Mouse (Mus musculus) cortical plate, adult 2 months (tissue): Measurements from ENCODE around the gene Ly6g5c. TPM values are rescaled to one million over a fixed set of nuclear protein-coding genes. Genes with fewer than 3 reads are reported as not detected.

ENCODE experiments used
- H3K27ac ChIP-seq: fragments of 200-500 bp; 2 replicates; pipeline ENCODE4 v1.5.1; 2012; ENCODE audit warnings: low read length, control low read depth, inconsistent platforms; ENCODE audit not compliant: insufficient read depth
- H3K4me1 ChIP-seq: fragments of 200-500 bp; 2 replicates; pipeline ENCODE4 v1.6.1; 2011; ENCODE audit warnings: low read length; ENCODE audit not compliant: control insufficient read depth, insufficient read depth
- H3K4me3 ChIP-seq: fragments of 200-500 bp; 2 replicates; pipeline ENCODE4 v1.5.1; 2011; ENCODE audit warnings: mild to moderate bottlenecking, low read length, control low read depth; ENCODE audit not compliant: insufficient read depth
- CTCF ChIP-seq: fragments of 200-500 bp; IDR thresholded peaks from 2 replicates; pipeline ENCODE4 v1.5.1; 2011; ENCODE audit warnings: mild to moderate bottlenecking, control low read depth, low read length; ENCODE audit not compliant: insufficient read depth; ENCODE audit errors: extremely low read depth
- POLR2A ChIP-seq: fragments of 200-500 bp; IDR thresholded peaks from 2 replicates; pipeline ENCODE4 v1.6.1; 2011; ENCODE audit warnings: mild to moderate bottlenecking, low read length, control low read depth; ENCODE audit not compliant: insufficient read depth; ENCODE audit errors: extremely low read depth
- polyA plus RNA-seq: library from polyadenylated mRNA; depleted of rRNA; stranded (reverse); fragments of >200 nt; gene quantifications from 2 replicates; pipeline ENCODE4 v1.2.3, GENCODE M21; 2012

The Ly6g5c gene
- polyA plus RNA-seq, 1 experiment: not detected

GRCm38 (mm10) chr17:35147922-35148639 lies 40.0 kb downstream of the Ly6g5c start:
- no peak for TF ChIP-seq CTCF
- TF ChIP-seq POLR2A: 0 out of 2 replicates have a peak, but pooled peaks have one; percentile 25
- no peaks in the 10 kb centered on the region for H3K4me1 ChIP-seq
- no peak overlapping the region for H3K4me3 ChIP-seq
- no peak overlapping the region for H3K27ac ChIP-seq

GRCm38 (mm10) chr17:35152121-35152520 lies 44.0 kb downstream of the Ly6g5c start:
- Histone ChIP-seq H3K4me3 (no peak overlapping the region), H3K4me1 (no peaks in the 10 kb centered on the region), H3K27ac (no peak overlapping the region)
- no peak for TF ChIP-seq CTCF
- TF ChIP-seq POLR2A: no peak

- H3K4me1 ChIP-seq: no peaks in the 10 kb centered on the region
- TF ChIP-seq POLR2A (no peak), CTCF (no peak)
- H3K27ac ChIP-seq: no peak overlapping the region
- H3K4me3 ChIP-seq: no peak overlapping the region
Measured at GRCm38 (mm10) chr17:35153077-35153476, 45.0 kb downstream of the Ly6g5c start.

GRCm38 (mm10) chr17:35153931-35154330 lies 45.9 kb downstream of the Ly6g5c start:
- TF ChIP-seq CTCF (no peak), POLR2A (no peak)
- Histone ChIP-seq H3K27ac (no peak overlapping the region), H3K4me1 (no peaks in the 10 kb centered on the region), H3K4me3 (no peak overlapping the region)

- H3K4me1 ChIP-seq: no peaks in the 10 kb centered on the region
- TF ChIP-seq POLR2A (no peak), CTCF (no peak)
- H3K4me3 ChIP-seq: no peak overlapping the region
Measured at GRCm38 (mm10) chr17:35154616-35155015, 46.5 kb downstream of the Ly6g5c start.

GRCm38 (mm10) chr17:35155451-35155850 lies 47.4 kb downstream of the Ly6g5c start:
- no peak overlapping the region for H3K27ac ChIP-seq
- H3K4me3 ChIP-seq: no peak overlapping the region
- no peak for TF ChIP-seq CTCF
- no peak for TF ChIP-seq POLR2A
- no peaks in the 10 kb centered on the region for H3K4me1 ChIP-seq

More at GRCm38 (mm10) chr17:35154616-35155015, 46.5 kb downstream of the Ly6g5c start:
- no peak overlapping the region for H3K27ac ChIP-seq

GRCm38 (mm10) chr17:35156461-35157200 lies 48.6 kb downstream of the Ly6g5c start:
- H3K4me3 ChIP-seq: no peak overlapping the region
- no peak overlapping the region for H3K27ac ChIP-seq
- no peaks in the 10 kb centered on the region for H3K4me1 ChIP-seq
- TF ChIP-seq CTCF: no peak
- TF ChIP-seq POLR2A: no peak

- H3K27ac ChIP-seq: no peak overlapping the region
- H3K4me1 ChIP-seq: peaks cover 2% of the 10 kb centered on the region; the same call in 1 of the 2 replicates
- TF ChIP-seq POLR2A (no peak), CTCF (no peak)
- no peak overlapping the region for H3K4me3 ChIP-seq
Measured at GRCm38 (mm10) chr17:35157254-35157653, 49.2 kb downstream of the Ly6g5c start.

- TF ChIP-seq POLR2A (no peak), CTCF (no peak)
- Histone ChIP-seq H3K4me3 (no peak overlapping the region), H3K27ac (no peak overlapping the region), H3K4me1 (peaks cover 2% of the 10 kb centered on the region; the same call in 1 of the 2 replicates)
Measured at GRCm38 (mm10) chr17:35157661-35158175, 49.6 kb downstream of the Ly6g5c start.

- no peak overlapping the region for H3K4me3 ChIP-seq
- H3K4me1 ChIP-seq: peaks cover 2% of the 10 kb centered on the region; the same call in 1 of the 2 replicates
- TF ChIP-seq CTCF (no peak), POLR2A (no peak)
- H3K27ac ChIP-seq: no peak overlapping the region
Measured at GRCm38 (mm10) chr17:35158850-35159593, 50.9 kb downstream of the Ly6g5c start.
